Comparison of ENCODE assay signal across 26 mouse cellular contexts in genomic region chr13:30697880-30698279, GRCm38 (mm10). TPM values are rescaled to one million over a fixed set of nuclear protein-coding genes. Genes with fewer than 3 reads are reported as not detected.
DNase-seq lines count a peak whose midpoint lies in the region; ATAC-seq and TF ChIP-seq lines count a peak whose summit lies in the region.
"Had no signal": no experiment of that assay in that cellular context is flagged by ENCODE, and none has a peak within 500 bp of the region (broad histone marks: within the 10 kb centered on the region; RNA-seq: fewer than 3 reads in every experiment).

No protein-coding gene starts in this region.

- H3K4me1 ChIP-seq in liver, adult 2 months (ENCODE audit: control insufficient read depth, insufficient read depth, low read length): peaks cover 3% of the 10 kb centered on the region
- H3K4me1 ChIP-seq in liver, embryonic 12.5 days: no peaks in the 10 kb centered on the region
- H3K4me1 ChIP-seq in limb, embryonic 10.5 days: peaks cover 6% of the 10 kb centered on the region; the same call in 1 of the 2 replicates
- H3K4me1 ChIP-seq: embryonic facial prominence, embryonic 15.5 days; forebrain, embryonic 10.5 days; intestine, embryonic 15.5 days had no signal

- no peak for TF ChIP-seq CTCF in gastrocnemius, adult 2 months (IDR thresholded peaks at IDR 0.05)
- no peak for TF ChIP-seq CTCF in liver, adult 2 months (IDR thresholded peaks at IDR 0.05; ENCODE audit: low read depth, low read length)

- ATAC-seq in liver, embryonic 12.5 days: no peak
- peak; percentile 67 for ATAC-seq in common myeloid progenitor, adult 5-6 weeks (replicated peaks; ENCODE audit: low read depth, poor library complexity, severe bottlenecking)
- peak; percentile 69 for ATAC-seq in megakaryocyte, adult 5-6 weeks (ENCODE audit: poor library complexity, severe bottlenecking)
- ATAC-seq: CD4-positive, CD25-positive, alpha-beta regulatory T cell, adult 4 months; forebrain, embryonic 14.5 days; intestine, embryonic 15.5 days had no signal

- intact Hi-C loops in gastrocnemius, adult 2 months (cut with DNase I): no loop called here

- no peaks in the 10 kb centered on the region for H3K79me2 ChIP-seq in liver, adult 2 months (ENCODE audit: control insufficient read depth, insufficient read depth, low read length)

- no peak overlapping the region for H3K4me2 ChIP-seq in liver, embryonic 12.5 days
- H3K4me2 ChIP-seq: embryonic facial prominence, embryonic 15.5 days; heart, embryonic 13.5 days; hindbrain, embryonic 14.5 days; intestine, embryonic 15.5 days had no signal

- peaks cover 16% of the 10 kb centered on the region for H3K36me3 ChIP-seq in liver, adult 2 months (ENCODE audit: control insufficient read depth, insufficient read depth, low read length)
- H3K36me3 ChIP-seq in liver, embryonic 12.5 days: no peaks in the 10 kb centered on the region
- no peaks in the 10 kb centered on the region for H3K36me3 ChIP-seq in limb, embryonic 10.5 days
- H3K36me3 ChIP-seq: forebrain, embryonic 10.5 days; G1E; intestine, embryonic 15.5 days had no signal

- H3K27ac ChIP-seq in gastrocnemius, adult 2 months: peak overlapping the region; percentile 35; the same call in 1 of the 2 replicates
- no peak overlapping the region for H3K27ac ChIP-seq in liver, adult 2 months (replicated peaks; ENCODE audit: insufficient read depth, low read depth, low read length)
- H3K27ac ChIP-seq in liver, embryonic 12.5 days: no peak overlapping the region
- no peak overlapping the region for H3K27ac ChIP-seq in limb, embryonic 10.5 days
- H3K27ac ChIP-seq: embryonic facial prominence, embryonic 15.5 days; forebrain, embryonic 10.5 days; heart, embryonic 13.5 days; hindbrain, embryonic 14.5 days; intestine, embryonic 15.5 days had no signal

- no peaks in the 10 kb centered on the region for H3K27me3 ChIP-seq in liver, adult 2 months (ENCODE audit: control insufficient read depth, insufficient read depth, low read length)
- H3K27me3 ChIP-seq in liver, embryonic 12.5 days (replicated peaks): no peaks in the 10 kb centered on the region
- H3K27me3 ChIP-seq in limb, embryonic 10.5 days (ENCODE audit: low read depth, poor library complexity, severe bottlenecking): no peaks in the 10 kb centered on the region
- H3K27me3 ChIP-seq: embryonic facial prominence, embryonic 15.5 days; heart, embryonic 13.5 days; intestine, embryonic 15.5 days had no signal

- no peak overlapping the region for H3K9ac ChIP-seq in liver, adult 2 months (ENCODE audit: low read depth, low read length)
- no peak overlapping the region for H3K9ac ChIP-seq in liver, embryonic 12.5 days
- H3K9ac ChIP-seq: embryonic facial prominence, embryonic 15.5 days; heart, embryonic 13.5 days; hindbrain, embryonic 14.5 days; intestine, embryonic 15.5 days had no signal

- WGBS in liver, adult 2 months: 90% methylated on average over 5 of the region's 5 CpGs
- WGBS in liver, embryonic 12.5 days (ENCODE audit: insufficient replicate concordance): 51% methylated on average over 5 of the region's 5 CpGs
- WGBS in limb, embryonic 10.5 days: 92% methylated on average over 5 of the region's 5 CpGs

- H3K9me3 ChIP-seq in liver, embryonic 12.5 days (replicated peaks): no peaks in the 10 kb centered on the region
- no peaks in the 10 kb centered on the region for H3K9me3 ChIP-seq in limb, embryonic 10.5 days (replicated peaks)
- H3K9me3 ChIP-seq: embryonic facial prominence, embryonic 15.5 days; forebrain, embryonic 10.5 days; G1E; heart, embryonic 13.5 days; intestine, embryonic 15.5 days had no signal

- no peak overlapping the region for H3K4me3 ChIP-seq in gastrocnemius, adult 2 months
- H3K4me3 ChIP-seq in liver, adult 2 months (ENCODE audit: insufficient read depth, low read depth, low read length): no peak overlapping the region
- H3K4me3 ChIP-seq in liver, embryonic 12.5 days: no peak overlapping the region
- H3K4me3 ChIP-seq in limb, embryonic 10.5 days: no peak overlapping the region
- H3K4me3 ChIP-seq: embryonic facial prominence, embryonic 15.5 days; erythroblast, embryonic 14.5 days; forebrain, embryonic 10.5 days; heart, embryonic 13.5 days; intestine, embryonic 15.5 days had no signal

- TF ChIP-seq POLR2A in liver, adult 2 months (IDR thresholded peaks at IDR 0.05; ENCODE audit: extremely low read depth, insufficient read depth, low read length): no peak

- DNase-seq in gastrocnemius, adult 2 months: peak; percentile 14
- no peak for DNase-seq in gastrocnemius, adult 8-10 months (ENCODE audit: low spot score in 2 of 2)
- DNase-seq in liver, adult 2 months (ENCODE audit: extremely low read depth, low read depth, low spot score): peak; percentile 28
- DNase-seq in limb, embryonic 10.5 days (ENCODE audit: low spot score): no peak
- no peak for DNase-seq in embryo, embryonic 10.5 days (ENCODE audit: low spot score)
- DNase-seq: adrenal gland, adult 8-10 months; adrenal gland, postnatal 36 days; cerebellum, adult 11-12 months; cerebellum, adult 9-11 months; cerebellum, postnatal 36 days; embryo, embryonic 11 days; gastrocnemius, postnatal 14 days; heart, postnatal 4 days had no signal

RNA-seq across cellular contexts. Expression of gene Dusp22, which starts 38.1 kb away (rescaled TPM):
- total RNA-seq in gastrocnemius, adult 2 months (2021): 10 to 100 TPM; 36.2 to 59.5 TPM
- total RNA-seq in gastrocnemius, adult 8-10 months (2022): 10 to 100 TPM; 39.2 to 50.4 (median 43.9) TPM
- total RNA-seq in liver, adult 2 months (2014; rRNA removed): 14.5 and 15.8 TPM in 2 replicates
- 11.1 and 15.2 TPM in 2 replicates for polyA plus RNA-seq in liver, adult 2 months (2012; rRNA removed)
- polyA plus RNA-seq in liver, embryonic 12.5 days (2016; fragmentation: Nextera tagmentation; extraction: Ambion mirVana): 6.7 and 7.1 TPM in 2 replicates
- 1.0 and 2.4 TPM in 2 replicates for total RNA-seq in common myeloid progenitor, adult 5-6 weeks (2017)
- total RNA-seq in megakaryocyte, adult 5-6 weeks (2015): 77.1 and 97.8 TPM in 2 replicates
- 58.1 and 65.5 TPM in 2 replicates for total RNA-seq in megakaryocyte, adult 5-6 weeks (2017)
- polyA plus RNA-seq in limb, embryonic 10.5 days (2016; fragmentation: Nextera tagmentation; extraction: Ambion mirVana): 15.8 and 17.5 TPM in 2 replicates
- polyA plus RNA-seq: G1E had no signal

RNA-seq across cellular contexts. Expression of gene Irf4, which starts 51.1 kb away (rescaled TPM):
- 1 to 10 TPM in 1 of 2 experiments, under 1 TPM in 1; 0.64 to 2.5 TPM for total RNA-seq in gastrocnemius, adult 2 months (2021)
- 1 to 10 TPM in 1 of 4 experiments, under 1 TPM in 3; 0.17 to 2.5 (median 0.77) TPM for total RNA-seq in gastrocnemius, adult 8-10 months (2022)
- 0.28 and 0.74 TPM in 2 replicates for total RNA-seq in liver, adult 2 months (2014; rRNA removed)
- polyA plus RNA-seq in liver, adult 2 months (2012; rRNA removed): 0.11 and 0.27 TPM in 2 replicates
- 0.05 TPM in 1 of 2 replicates, not detected in the other for polyA plus RNA-seq in liver, embryonic 12.5 days (2016; fragmentation: Nextera tagmentation; extraction: Ambion mirVana)
- 0.50 and 7.2 TPM in 2 replicates for total RNA-seq in common myeloid progenitor, adult 5-6 weeks (2017)
- total RNA-seq in megakaryocyte, adult 5-6 weeks (2015): 13.0 and 14.1 TPM in 2 replicates
- 12.4 and 13.4 TPM in 2 replicates for total RNA-seq in megakaryocyte, adult 5-6 weeks (2017)
- polyA plus RNA-seq in limb, embryonic 10.5 days (2016; fragmentation: Nextera tagmentation; extraction: Ambion mirVana): not detected in 2 replicates
- polyA plus RNA-seq: embryonic facial prominence, embryonic 11.5 days; erythroblast, embryonic 14.5 days; forebrain, embryonic 10.5 days; G1E had no signal

Comparison
In these comparisons a context has a peak if more than half of its experiments do, and no peak if none do; other contexts are left out.
1. DNase-seq: peak in gastrocnemius, adult 2 months (single experiment) and liver, adult 2 months (single experiment); none in gastrocnemius, adult 8-10 months (0 of 2), limb, embryonic 10.5 days (single experiment) and embryo, embryonic 10.5 days (single experiment).